Mouse (Mus musculus) T-cell, adult 66 days (primary cell): ENCODE data around the gene Gm47791. TPM values are rescaled to one million over a fixed set of nuclear protein-coding genes. Genes with fewer than 3 reads are reported as not detected.

Experiments
- total RNA-seq, 2 experiments: library from RNA; stranded (reverse); gene quantifications; 3 replicates in 1 of 2; 4 replicates in 1 of 2; pipeline ENCODE4 v1.2.4; 2023

Gm47791 gene
- total RNA-seq: not detected

GRCm38 (mm10) chr1:82771022-82771586 is at the start of gene Gm47791:
Gene Gm47791, minus strand, starts transcription at chr1:82771243.

GRCm38 (mm10) chr1:82768269-82768668 is 2.8 kb downstream of the Gm47791 start, which contains the start of gene Tm4sf20:
Gene Tm4sf20, minus strand, starts transcription at chr1:82768461.

GRCm38 (mm10) chr1:82724339-82725025 is 46.6 kb downstream of the Gm47791 start, which contains the start of gene Mff:
Gene Mff, plus strand, starts transcription at chr1:82724890.

Other genes starting within 250 kb of the Gm47791 start
- gene Col4a4, start 184.4 kb downstream of the Gm47791 start, total RNA-seq: not detected
- not detected for gene Col4a3, start 184.3 kb downstream of the Gm47791 start, total RNA-seq
- 100 to 1,000 TPM; 105 to 108 TPM for gene Mff, start 46.4 kb downstream of the Gm47791 start, total RNA-seq
- not detected for gene Tm4sf20, start 2.8 kb downstream of the Gm47791 start, total RNA-seq
- gene Agfg1, start 68.2 kb upstream of the Gm47791 start, total RNA-seq: 100 to 1,000 TPM in 1 of 2 experiments, 10 to 100 TPM in 1; 88.6 to 101 TPM
- 1 to 10 TPM; 6.3 to 7.3 TPM for gene A030005L19Rik, start 142.1 kb upstream of the Gm47791 start, total RNA-seq
- gene A030014E15Rik, start 153.7 kb upstream of the Gm47791 start, total RNA-seq: 1 to 10 TPM in 1 of 2 experiments, under 1 TPM in 1; 0.99 to 1.3 TPM
- gene Gm6217, start 160.2 kb upstream of the Gm47791 start, total RNA-seq: not detected
- gene A030003K21Rik, start 172.1 kb upstream of the Gm47791 start, total RNA-seq: not detected
- not detected for gene Gm7544, start 184.8 kb upstream of the Gm47791 start, total RNA-seq
- not detected for gene Gm47955, start 189.0 kb upstream of the Gm47791 start, total RNA-seq
- not detected for gene Gm47959, start 229.3 kb upstream of the Gm47791 start, total RNA-seq